Mouse (Mus musculus) bone marrow, adult 2 months (tissue): ENCODE measurements at regions not wholly inside any gene's neighbourhood (a gene's known extent, or its start where the extent isn't known, plus 50 kb on each side); places are given as distances from the start of the nearest gene placed in this dataset.

ENCODE experiments used
- CTCF ChIP-seq: fragments of 200-500 bp; IDR thresholded peaks from 2 replicates; pipeline ENCODE4 v1.5.1; 2011; ENCODE audit warnings: low read length, control low read depth; ENCODE audit not compliant: control insufficient read depth, insufficient read depth
- POLR2A ChIP-seq: fragments of 200-500 bp; IDR thresholded peaks from 2 replicates; pipeline ENCODE4 v1.6.1; 2011; ENCODE audit warnings: low read depth, mild to moderate bottlenecking, control low read depth, low read length, borderline replicate concordance; ENCODE audit not compliant: control insufficient read depth

DNA sequence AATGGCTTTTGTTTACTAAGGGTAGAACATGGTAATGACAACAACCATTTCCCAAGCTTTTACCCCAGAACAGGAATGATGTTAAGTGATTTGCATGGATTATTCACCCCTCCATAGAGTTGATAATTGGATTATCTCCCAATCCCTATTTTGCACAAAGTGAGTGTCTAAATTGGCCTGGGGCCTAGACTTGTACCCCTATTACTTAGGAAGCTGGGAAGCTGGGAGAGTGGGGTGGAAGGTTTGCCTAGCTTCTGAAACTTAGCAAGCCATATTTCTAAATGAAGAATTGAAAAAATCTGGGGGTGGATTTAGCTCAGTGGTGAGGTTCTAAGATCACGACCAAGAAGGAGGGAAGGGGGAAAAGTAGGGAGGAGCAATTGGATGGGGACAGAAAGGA lies 289.9 kb downstream of the Rngtt start:
- TF ChIP-seq POLR2A, result no peak
- TF ChIP-seq CTCF, result no peak
